Mouse (Mus musculus): ENCODE results near the gene Ube4a.

Gene Ube4a

GRCm38 (mm10) chr9:44965126-44965832, at the start of gene Ube4a:
Ube4a (minus strand) TSS chr9:44965600.
- in situ Hi-C loops (cut with MboI; ENCODE audit: low sequenced_read_pairs) = no loop called here

GRCm38 (mm10) chr9:45014879-45015278, 49.5 kb upstream of the Ube4a start:
- in situ Hi-C loops (cut with MboI; ENCODE audit: low sequenced_read_pairs) = no loop called here

- in situ Hi-C loops (cut with MboI; ENCODE audit: low sequenced_read_pairs) = no loop called here
Measured at GRCm38 (mm10) chr9:45011291-45011690, 45.9 kb upstream of the Ube4a start.

- in situ Hi-C loops (cut with MboI; ENCODE audit: low sequenced_read_pairs) = no loop called here
Measured at GRCm38 (mm10) chr9:45010461-45010860, 45.1 kb upstream of the Ube4a start.

GRCm38 (mm10) chr9:45009180-45010078, 44.0 kb upstream of the Ube4a start, which contains the start of gene Cd3e:
Cd3e (minus strand) TSS chr9:45009627.
- in situ Hi-C loops (cut with MboI; ENCODE audit: low sequenced_read_pairs) = no loop called here

GRCm38 (mm10) chr9:45008342-45008741, 42.9 kb upstream of the Ube4a start:
- in situ Hi-C loops (cut with MboI; ENCODE audit: low sequenced_read_pairs) = no loop called here

GRCm38 (mm10) chr9:45007404-45007803, 42.0 kb upstream of the Ube4a start:
- in situ Hi-C loops (cut with MboI; ENCODE audit: low sequenced_read_pairs) = no loop called here

GRCm38 (mm10) chr9:45000249-45000648, 34.8 kb upstream of the Ube4a start:
- in situ Hi-C loops (cut with MboI; ENCODE audit: low sequenced_read_pairs) = no loop called here

- in situ Hi-C loops (cut with MboI; ENCODE audit: low sequenced_read_pairs) = no loop called here
Measured at GRCm38 (mm10) chr9:44999776-45000175, 34.4 kb upstream of the Ube4a start.

- in situ Hi-C loops (cut with MboI; ENCODE audit: low sequenced_read_pairs) = no loop called here
Measured at GRCm38 (mm10) chr9:44999171-44999570, 33.8 kb upstream of the Ube4a start.

- in situ Hi-C loops (cut with MboI; ENCODE audit: low sequenced_read_pairs) = no loop called here
Measured at GRCm38 (mm10) chr9:44998138-44998537, 32.7 kb upstream of the Ube4a start.

GRCm38 (mm10) chr9:44996590-44996989, 31.2 kb upstream of the Ube4a start:
- in situ Hi-C loops (cut with MboI; ENCODE audit: low sequenced_read_pairs) = no loop called here

GRCm38 (mm10) chr9:44994962-44995361, 29.6 kb upstream of the Ube4a start:
- in situ Hi-C loops (cut with MboI; ENCODE audit: low sequenced_read_pairs) = no loop called here

GRCm38 (mm10) chr9:44993268-44993667, 27.9 kb upstream of the Ube4a start:
- in situ Hi-C loops (cut with MboI; ENCODE audit: low sequenced_read_pairs) = no loop called here

- in situ Hi-C loops (cut with MboI; ENCODE audit: low sequenced_read_pairs) = no loop called here
Measured at GRCm38 (mm10) chr9:44992271-44992670, 26.9 kb upstream of the Ube4a start.

- in situ Hi-C loops (cut with MboI; ENCODE audit: low sequenced_read_pairs) = no loop called here
Measured at GRCm38 (mm10) chr9:44991821-44992220, 26.4 kb upstream of the Ube4a start.

GRCm38 (mm10) chr9:44986976-44987375, 21.6 kb upstream of the Ube4a start:
- in situ Hi-C loops (cut with MboI; ENCODE audit: low sequenced_read_pairs) = no loop called here

GRCm38 (mm10) chr9:44986242-44986781, 20.9 kb upstream of the Ube4a start:
- in situ Hi-C loops (cut with MboI; ENCODE audit: low sequenced_read_pairs) = no loop called here

- in situ Hi-C loops (cut with MboI; ENCODE audit: low sequenced_read_pairs) = no loop called here
Measured at GRCm38 (mm10) chr9:44985721-44986161, 20.3 kb upstream of the Ube4a start.

GRCm38 (mm10) chr9:44983001-44983400, 17.6 kb upstream of the Ube4a start:
- in situ Hi-C loops (cut with MboI; ENCODE audit: low sequenced_read_pairs) = no loop called here

- in situ Hi-C loops (cut with MboI; ENCODE audit: low sequenced_read_pairs) = no loop called here
Measured at GRCm38 (mm10) chr9:44982531-44982930, 17.1 kb upstream of the Ube4a start.

GRCm38 (mm10) chr9:44982081-44982480, 16.7 kb upstream of the Ube4a start:
- in situ Hi-C loops (cut with MboI; ENCODE audit: low sequenced_read_pairs) = no loop called here

Data from CH12F3 (cell line).